Comparison of ENCODE assay signal across 19 mouse cellular contexts in the genomic region with DNA sequence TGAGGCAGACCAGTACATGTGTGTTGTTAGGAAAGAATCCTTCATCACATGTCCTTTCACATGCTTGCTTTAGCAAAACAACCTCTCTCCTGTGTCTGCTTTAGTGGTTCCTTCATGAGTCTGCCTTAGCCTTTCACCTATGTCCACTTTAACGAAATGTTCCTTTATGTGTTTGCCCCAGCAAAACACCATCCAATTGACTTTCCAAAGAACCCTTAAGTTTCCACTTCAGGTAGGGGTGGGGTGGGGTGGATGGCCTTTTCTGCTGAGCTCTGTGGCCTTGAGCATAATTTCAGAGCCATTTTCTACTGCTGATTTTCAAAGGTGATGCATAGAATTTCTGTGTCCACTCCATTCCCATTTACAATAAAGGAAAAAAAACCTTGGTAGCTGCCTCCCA.
DNase-seq lines count a peak whose midpoint lies in the region; ATAC-seq lines count a peak whose summit lies in the region.
"Had no signal": no experiment of that assay in that cellular context is flagged by ENCODE, and none has a peak within 500 bp of the region (broad histone marks: within the 10 kb centered on the region; RNA-seq: fewer than 3 reads in every experiment).

No protein-coding gene starts in this region.

- DNase-seq in heart, adult 11 months, result peak; percentile 21
- DNase-seq in heart, adult 9 months (ENCODE audit: low spot score in 2 of 2), result no peak
- no peak for DNase-seq in lung, postnatal 14 days
- peak; percentile 60 for DNase-seq in lung, postnatal 36 days
- no peak for DNase-seq in left cerebral cortex, postnatal 4 days
- DNase-seq: B cell, adult 2 months; cerebellum, adult 9-10 months; forebrain, postnatal 0 days had no signal

- H3K27ac ChIP-seq in lung, embryonic 16.5 days (ENCODE audit: low read length), result no peak overlapping the region
- H3K27ac ChIP-seq: embryonic facial prominence, embryonic 12.5 days; embryonic facial prominence, embryonic 15.5 days; heart, embryonic 10.5 days; heart, embryonic 13.5 days; hindbrain, embryonic 12.5 days; hindbrain, embryonic 15.5 days had no signal

- 54% methylated on average over 1 of the region's 1 CpGs for WGBS in lung, embryonic 16.5 days

- no peaks in the 10 kb centered on the region for H3K9me3 ChIP-seq in lung, embryonic 16.5 days (ENCODE audit: control insufficient read depth, low read length)
- H3K9me3 ChIP-seq: embryonic facial prominence, embryonic 12.5 days; embryonic facial prominence, embryonic 15.5 days; G1E; heart, embryonic 10.5 days; heart, embryonic 13.5 days; hindbrain, embryonic 12.5 days; hindbrain, embryonic 15.5 days had no signal

- H3K4me3 ChIP-seq in lung, embryonic 16.5 days (ENCODE audit: low read length), result no peak overlapping the region
- H3K4me3 ChIP-seq: embryonic facial prominence, embryonic 12.5 days; embryonic facial prominence, embryonic 15.5 days; heart, embryonic 10.5 days; heart, embryonic 13.5 days; hindbrain, embryonic 12.5 days; hindbrain, embryonic 15.5 days had no signal

- no peaks in the 10 kb centered on the region for H3K36me3 ChIP-seq in lung, embryonic 16.5 days (ENCODE audit: control insufficient read depth, insufficient read depth, low read length)
- H3K36me3 ChIP-seq: embryonic facial prominence, embryonic 12.5 days; embryonic facial prominence, embryonic 15.5 days; G1E; heart, embryonic 10.5 days; heart, embryonic 13.5 days; hindbrain, embryonic 12.5 days; hindbrain, embryonic 15.5 days had no signal

- intact Hi-C loops in left cerebral cortex, postnatal 4 days (cut with DNase I), result no loop called here

- ATAC-seq in lung, embryonic 16.5 days (ENCODE audit: low read depth), result 0 out of 2 replicates have a peak, but pooled peaks have one; percentile 28
- ATAC-seq: forebrain, embryonic 14.5 days; forebrain, postnatal 0 days; Patski had no signal

- no peaks in the 10 kb centered on the region for H3K27me3 ChIP-seq in lung, embryonic 16.5 days (ENCODE audit: control insufficient read depth, insufficient read depth, low read depth, low read length)
- H3K27me3 ChIP-seq: CH12.LX; embryonic facial prominence, embryonic 12.5 days; embryonic facial prominence, embryonic 15.5 days; heart, embryonic 13.5 days; hindbrain, embryonic 12.5 days; hindbrain, embryonic 15.5 days; Patski had no signal

- H3K4me2 ChIP-seq in lung, embryonic 16.5 days (ENCODE audit: low read depth, low read length), result no peak overlapping the region
- H3K4me2 ChIP-seq: embryonic facial prominence, embryonic 12.5 days; embryonic facial prominence, embryonic 15.5 days; heart, embryonic 13.5 days; hindbrain, embryonic 12.5 days; hindbrain, embryonic 15.5 days had no signal

- no peaks in the 10 kb centered on the region for H3K4me1 ChIP-seq in lung, embryonic 16.5 days (replicated peaks; ENCODE audit: control insufficient read depth, insufficient read depth, low read length)
- H3K4me1 ChIP-seq: embryonic facial prominence, embryonic 12.5 days; embryonic facial prominence, embryonic 15.5 days; heart, embryonic 10.5 days; hindbrain, embryonic 15.5 days had no signal

- H3K9ac ChIP-seq in lung, embryonic 16.5 days (ENCODE audit: low read length), result no peak overlapping the region
- H3K9ac ChIP-seq: embryonic facial prominence, embryonic 12.5 days; embryonic facial prominence, embryonic 15.5 days; forebrain, postnatal 0 days; heart, embryonic 13.5 days; hindbrain, embryonic 12.5 days; hindbrain, embryonic 15.5 days had no signal

Comparison
In these comparisons a context has a peak if more than half of its experiments do, and no peak if none do; other contexts are left out.
1. DNase-seq: peak in heart, adult 11 months (single experiment) and lung, postnatal 36 days (single experiment); none in heart, adult 9 months (0 of 2), lung, postnatal 14 days (single experiment) and left cerebral cortex, postnatal 4 days (single experiment).